Mouse (Mus musculus) stomach, embryonic 15.5 days (tissue): ENCODE results near the gene Zfp451. TPM values are rescaled to one million over a fixed set of nuclear protein-coding genes. Genes with fewer than 3 reads are reported as not detected.
A peak's percentile ranks its signal among the peaks of the same experiment; 100 is the strongest.
"Not testable (repeated sequence)": the region's sequence is repeated elsewhere in the genome, so short reads cannot be mapped to it uniquely, and the experiment has no call there.

Experiments
- ATAC-seq: fragments of 200-750 bp; cut with Nextera tagmentation; 2 replicates; pipeline ENCODE4 v1.8.0; 2017; ENCODE audit warnings: low read depth, moderate number of reproducible peaks, moderate TSS enrichment; ENCODE audit not compliant: insufficient read depth, low FRiP score
- H3K27ac ChIP-seq: fragments of 300-500 bp; sonication (generic); 2 replicates; pipeline ENCODE4 v1.5.1; 2015; ENCODE audit warnings: mild to moderate bottlenecking, inconsistent platforms
- H3K27me3 ChIP-seq: fragments of 300-500 bp; sonication (generic); replicated peaks from 2 replicates; pipeline ENCODE4 v1.6.1; 2015; ENCODE audit warnings: inconsistent platforms
- H3K36me3 ChIP-seq: fragments of 300-500 bp; sonication (generic); 2 replicates; pipeline ENCODE4 v1.6.1; 2015; ENCODE audit warnings: inconsistent platforms
- H3K4me1 ChIP-seq: fragments of 300-500 bp; sonication (generic); 2 replicates; pipeline ENCODE4 v1.6.1; 2015; ENCODE audit warnings: inconsistent platforms
- H3K4me2 ChIP-seq: fragments of 300-500 bp; sonication (generic); 2 replicates; pipeline ENCODE4 v1.6.1; 2015; ENCODE audit warnings: mild to moderate bottlenecking, inconsistent platforms
- H3K4me3 ChIP-seq: fragments of 300-500 bp; sonication (generic); replicated peaks from 2 replicates; pipeline ENCODE4 v1.5.1; 2015; ENCODE audit warnings: inconsistent platforms
- H3K9ac ChIP-seq: fragments of 300-500 bp; sonication (generic); 2 replicates; pipeline ENCODE4 v1.6.1; 2015; ENCODE audit warnings: inconsistent platforms
- H3K9me3 ChIP-seq: fragments of 300-500 bp; sonication (generic); 2 replicates; pipeline ENCODE4 v1.6.1; 2016; ENCODE audit warnings: inconsistent platforms
- WGBS: fragments of 180-500 bp; shearing (Covaris S2); methylation state at CpG from one replicate; pipeline ENCODE4 v1.1.7; 2015; 5-methylcytosine and 5-hydroxymethylcytosine counted together
- polyA plus RNA-seq: library from polyadenylated mRNA; unstranded; fragments of >200 nt; fragmentation: Nextera tagmentation; extraction: Ambion mirVana; gene quantifications from 2 replicates; pipeline ENCODE4 v1.2.1, GENCODE M21; 2015

Zfp451 gene
- 20.2 and 21.0 TPM in 2 replicates for polyA plus RNA-seq

DNA sequence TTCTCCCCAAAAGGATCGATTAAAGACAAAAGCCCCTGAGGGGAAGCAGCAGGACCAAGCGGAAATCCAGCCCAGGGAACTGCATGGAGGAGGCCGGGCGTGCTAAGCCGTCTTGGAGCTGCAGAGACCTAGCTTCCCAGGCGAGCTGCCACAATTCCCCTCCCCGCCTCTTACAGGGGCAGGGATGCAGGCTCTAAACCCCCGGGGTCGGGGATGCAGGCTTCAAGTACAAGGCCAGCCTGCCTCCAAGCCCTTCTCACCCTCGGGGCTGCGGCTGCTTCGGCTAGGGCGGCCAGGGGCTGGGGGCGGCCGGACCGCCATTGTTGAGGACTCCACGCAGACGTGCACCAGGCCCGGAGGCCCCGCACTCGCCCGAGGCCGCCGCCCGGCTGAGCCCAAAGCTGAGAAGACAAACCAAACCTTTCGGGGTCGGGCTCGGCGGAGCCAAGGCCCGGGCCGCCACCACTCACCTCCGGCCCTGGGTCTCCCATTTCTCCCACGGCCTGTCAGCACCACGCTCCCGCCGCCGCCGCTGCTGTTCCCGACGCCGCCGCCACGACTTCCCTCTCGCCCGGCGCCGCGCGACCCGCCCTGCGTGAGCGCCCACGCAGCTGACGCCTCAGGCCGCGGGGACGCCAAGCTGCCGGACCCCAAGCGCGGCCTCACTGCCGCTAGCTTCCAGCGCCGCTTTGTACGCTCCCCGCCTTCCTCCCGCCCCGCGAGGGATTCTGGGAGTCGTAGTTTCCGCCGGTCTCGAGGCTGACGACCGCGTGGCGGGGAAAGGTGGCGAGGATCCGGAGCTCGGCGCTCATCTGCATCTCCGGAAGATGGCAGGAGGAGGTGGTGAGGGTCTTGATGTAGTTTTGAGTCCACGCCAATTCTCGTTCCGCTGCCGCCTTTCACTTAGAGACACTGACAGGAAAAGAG, at the start of gene Zfp451:
TSS of gene Zfp451 (minus strand) at position 728 of the 927 bp plus-strand sequence.
- Histone ChIP-seq H3K9ac (peak within 1 kb of the TSS; percentile 82), H3K4me2 (peak within 1 kb of the TSS; percentile 56), H3K36me3 (peaks cover 7% of the 10 kb centered on the region; the same call in 1 of the 2 replicates), H3K27me3 (no peaks in the 10 kb centered on the region), H3K4me3 (peak within 1 kb of the TSS; percentile 96), H3K4me1 (peaks cover 14% of the 10 kb centered on the region), H3K9me3 (no peaks in the 10 kb centered on the region), H3K27ac (peak within 1 kb of the TSS; percentile 92)
- under 1% methylated on average over 83 of the region's 85 CpGs for WGBS
- peak; percentile 91 for ATAC-seq

DNA sequence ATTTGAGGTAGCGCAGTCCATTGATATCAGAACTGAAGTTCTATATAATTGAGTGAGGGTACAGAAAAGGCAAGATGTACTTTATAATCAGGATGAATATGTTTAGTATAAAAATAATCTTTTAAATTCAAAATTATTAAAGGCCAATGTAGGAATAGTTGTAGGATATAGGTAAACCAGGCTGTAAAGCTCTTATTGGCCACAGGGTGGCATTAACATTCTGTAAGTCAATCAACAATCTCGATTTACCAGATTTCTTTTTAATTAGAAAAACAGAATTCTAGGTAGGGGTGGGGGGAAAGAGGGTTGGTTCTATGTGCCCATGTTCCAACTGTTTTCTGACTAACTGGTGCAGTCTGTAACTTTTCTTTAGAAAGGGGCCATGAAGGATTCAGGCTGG, 32.4 kb upstream of the Zfp451 start:
- Histone ChIP-seq H3K9me3 (no peaks in the 10 kb centered on the region), H3K36me3 (no peaks in the 10 kb centered on the region), H3K27me3 (no peaks in the 10 kb centered on the region), H3K4me3 (no peak overlapping the region), H3K27ac (no peak overlapping the region), H3K4me2 (no peak overlapping the region), H3K4me1 (no peaks in the 10 kb centered on the region), H3K9ac (no peak overlapping the region)
- no peak for ATAC-seq
- 94% methylated on average over 2 of the region's 2 CpGs for WGBS

DNA sequence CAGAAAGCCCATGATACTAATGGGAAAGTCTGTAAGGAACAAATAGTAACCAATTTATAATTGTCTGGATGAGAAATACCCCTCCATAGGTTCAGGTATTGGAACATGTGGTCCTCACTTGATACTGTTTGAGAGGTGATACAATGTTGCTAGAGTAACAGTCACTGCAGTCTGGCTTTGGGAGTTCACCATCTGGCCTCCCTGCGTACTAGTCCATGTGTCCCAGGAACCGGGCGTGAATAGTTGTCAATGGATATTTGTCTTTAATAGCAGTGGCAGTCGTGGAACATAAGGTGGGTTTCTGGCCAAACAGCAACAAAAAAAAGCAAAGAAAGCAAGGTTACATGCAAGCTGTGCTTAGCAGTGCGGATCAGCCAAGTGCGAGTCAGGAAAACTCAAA, 29.4 kb upstream of the Zfp451 start:
- H3K27me3 ChIP-seq: no peaks in the 10 kb centered on the region
- H3K9ac ChIP-seq: no peak overlapping the region
- H3K27ac ChIP-seq: no peak overlapping the region
- no peak overlapping the region for H3K4me2 ChIP-seq
- H3K4me3 ChIP-seq: no peak overlapping the region
- 80% methylated on average over 6 of the region's 6 CpGs for WGBS
- no peak for ATAC-seq
- H3K4me1 ChIP-seq: no peaks in the 10 kb centered on the region
- H3K36me3 ChIP-seq: no peaks in the 10 kb centered on the region
- no peaks in the 10 kb centered on the region for H3K9me3 ChIP-seq

DNA sequence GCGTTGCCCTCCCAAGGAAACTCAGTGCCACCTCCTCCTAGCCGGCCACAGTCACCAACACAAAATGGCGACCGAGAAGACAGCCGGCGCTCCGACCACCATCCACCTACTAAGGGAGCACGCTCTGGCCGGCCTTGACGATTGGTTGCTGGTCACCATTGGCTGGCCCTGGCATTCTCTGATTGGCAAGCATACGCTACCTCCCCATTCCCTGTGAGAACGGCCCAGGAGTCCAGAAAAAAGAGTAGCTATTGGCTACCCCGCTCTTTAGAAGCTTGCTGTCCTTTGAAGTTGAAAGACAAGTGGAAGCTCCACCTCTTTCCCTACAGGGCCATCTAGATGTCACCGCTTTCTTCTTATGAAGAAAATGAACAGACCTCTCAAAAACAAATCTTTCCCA, 24.6 kb upstream of the Zfp451 start:
- H3K27me3 ChIP-seq, H3K27ac ChIP-seq, H3K9me3 ChIP-seq, H3K4me2 ChIP-seq, H3K4me1 ChIP-seq, ATAC-seq, H3K9ac ChIP-seq, H3K36me3 ChIP-seq, H3K4me3 ChIP-seq: not testable (repeated sequence)
- WGBS: 89% methylated on average over 14 of the region's 14 CpGs

DNA sequence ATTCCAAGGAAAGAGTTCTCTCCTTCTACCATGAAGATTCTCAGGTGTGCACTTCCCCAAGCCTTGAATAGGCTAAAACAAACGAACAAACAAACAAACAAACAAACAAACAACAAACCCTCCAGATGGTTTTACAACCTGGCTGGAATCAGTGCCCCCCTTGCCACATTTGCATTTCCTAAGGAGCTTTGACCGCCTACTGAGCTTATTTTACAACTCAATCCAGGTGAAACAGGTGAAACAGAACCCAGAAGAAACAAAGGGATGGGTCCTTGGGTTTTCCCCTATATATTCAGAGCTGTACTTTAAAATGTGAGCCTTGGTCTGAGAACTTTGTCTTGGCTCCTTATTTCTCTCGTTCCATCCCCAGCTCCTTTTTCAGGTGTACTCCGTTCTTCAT, 16.2 kb upstream of the Zfp451 start:
- H3K4me2 ChIP-seq: no peak overlapping the region
- no peaks in the 10 kb centered on the region for H3K27me3 ChIP-seq
- no peaks in the 10 kb centered on the region for H3K9me3 ChIP-seq
- H3K9ac ChIP-seq: no peak overlapping the region
- 64% methylated on average over 4 of the region's 4 CpGs for WGBS
- no peak overlapping the region for H3K4me3 ChIP-seq
- no peak overlapping the region for H3K27ac ChIP-seq
- no peaks in the 10 kb centered on the region for H3K36me3 ChIP-seq
- no peaks in the 10 kb centered on the region for H3K4me1 ChIP-seq
- no peak for ATAC-seq

DNA sequence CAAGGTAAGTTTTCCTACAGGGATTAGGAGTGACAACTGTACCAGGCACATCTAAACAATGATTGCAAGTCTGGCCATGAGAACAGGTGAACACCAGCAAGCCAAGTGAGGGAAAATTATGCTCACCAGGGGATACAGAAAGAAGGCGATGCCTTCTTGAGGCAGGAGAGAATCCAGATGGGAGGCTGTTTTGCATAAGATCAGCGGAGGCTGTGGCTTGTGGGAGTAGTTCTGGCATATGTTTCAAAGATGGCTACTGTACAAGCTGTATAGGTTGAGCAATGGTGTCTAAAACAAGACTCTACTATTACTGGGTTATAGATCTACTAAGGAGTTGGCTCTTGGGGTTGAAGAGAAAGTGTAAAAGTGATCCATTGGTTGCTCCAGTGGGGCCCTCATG, 3.5 kb upstream of the Zfp451 start:
- H3K4me1 ChIP-seq: peaks cover 10% of the 10 kb centered on the region
- no peak for ATAC-seq
- WGBS: 87% methylated on average over 2 of the region's 2 CpGs
- H3K9me3 ChIP-seq: no peaks in the 10 kb centered on the region
- no peaks in the 10 kb centered on the region for H3K36me3 ChIP-seq
- H3K4me2 ChIP-seq: no peak overlapping the region
- no peak overlapping the region for H3K4me3 ChIP-seq
- H3K9ac ChIP-seq: no peak overlapping the region
- H3K27me3 ChIP-seq: no peaks in the 10 kb centered on the region
- H3K27ac ChIP-seq: no peak overlapping the region

DNA sequence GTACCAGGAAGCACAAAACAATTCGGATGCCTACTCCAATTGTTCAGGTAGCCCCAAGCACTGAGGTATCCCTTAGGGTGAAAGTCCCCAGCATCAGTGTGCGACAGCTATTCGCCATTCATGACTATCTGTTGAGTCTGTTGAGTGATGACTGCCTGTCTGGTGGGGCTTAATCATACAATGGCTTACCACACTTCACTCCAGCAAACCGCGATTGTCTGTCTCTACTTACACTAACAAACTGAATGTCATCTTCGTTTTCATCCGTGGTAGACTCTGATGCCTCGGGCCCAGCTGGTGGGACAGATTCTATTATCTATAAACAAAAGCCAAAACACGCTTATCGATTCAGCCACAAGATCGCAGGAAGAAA, 914 bp downstream of the Zfp451 start:
- ATAC-seq: no peak

DNA sequence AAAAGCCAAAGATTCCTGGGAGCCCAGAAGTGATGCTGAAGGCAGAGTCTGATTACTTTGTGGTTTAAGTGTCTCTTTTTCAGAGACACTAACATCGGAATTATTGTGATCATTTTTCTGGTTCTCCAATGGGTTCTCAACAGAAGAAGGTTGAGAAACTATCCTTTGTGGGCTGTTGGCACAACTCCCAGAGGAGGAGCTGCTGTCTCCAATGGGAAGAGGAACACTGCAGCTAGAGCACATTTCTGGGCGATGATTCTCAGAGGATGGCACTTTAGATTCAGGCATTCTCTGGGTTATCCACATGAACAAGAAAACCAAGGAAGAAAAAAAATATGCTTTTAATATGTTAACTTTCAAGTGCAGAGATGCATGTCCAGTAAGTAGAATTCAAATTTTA, 11.1 kb downstream of the Zfp451 start:
- Histone ChIP-seq H3K36me3 (peaks cover 31% of the 10 kb centered on the region), H3K4me2 (no peak overlapping the region), H3K27ac (no peak overlapping the region), H3K9ac (no peak overlapping the region), H3K9me3 (no peaks in the 10 kb centered on the region), H3K4me1 (no peaks in the 10 kb centered on the region), H3K27me3 (no peaks in the 10 kb centered on the region), H3K4me3 (no peak overlapping the region)
- WGBS: 98% methylated on average over 2 of the region's 2 CpGs
- ATAC-seq: no peak

More for the DNA sequence above, 914 bp downstream of the Zfp451 start:
- H3K9ac ChIP-seq: peak overlapping the region; percentile 82
- peaks cover 14% of the 10 kb centered on the region for H3K4me1 ChIP-seq
- H3K9me3 ChIP-seq: no peaks in the 10 kb centered on the region
- peak overlapping the region; percentile 96 for H3K4me3 ChIP-seq
- 8% methylated on average over 11 of the region's 11 CpGs for WGBS
- H3K27ac ChIP-seq: peak overlapping the region; percentile 92
- peak overlapping the region; percentile 56 for H3K4me2 ChIP-seq
- H3K36me3 ChIP-seq: peaks cover 11% of the 10 kb centered on the region; the same call in 1 of the 2 replicates
- no peaks in the 10 kb centered on the region for H3K27me3 ChIP-seq

DNA sequence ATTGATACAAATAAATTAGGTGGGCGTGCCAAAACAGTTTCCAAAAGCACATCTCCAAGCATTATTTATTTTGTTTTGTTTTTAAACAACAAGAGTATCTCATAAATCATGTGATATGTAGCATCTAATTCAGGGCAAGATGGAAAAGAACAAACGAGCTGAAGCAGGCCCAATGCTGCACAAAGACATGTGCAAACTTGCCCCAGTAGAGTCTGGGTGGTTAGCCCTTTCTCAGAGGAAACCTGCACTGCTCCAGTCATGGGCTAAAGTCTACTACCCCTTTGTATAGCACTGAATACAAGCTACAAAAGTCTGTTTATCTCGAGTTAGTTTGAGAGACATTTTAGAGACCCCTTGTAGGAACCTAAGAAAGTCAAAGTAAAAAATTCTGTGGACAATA, 14.8 kb downstream of the Zfp451 start:
- Histone ChIP-seq H3K9ac (no peak overlapping the region), H3K4me3 (no peak overlapping the region), H3K9me3 (no peaks in the 10 kb centered on the region), H3K27ac (no peak overlapping the region), H3K4me1 (no peaks in the 10 kb centered on the region), H3K27me3 (no peaks in the 10 kb centered on the region), H3K36me3 (peaks cover 29% of the 10 kb centered on the region), H3K4me2 (no peak overlapping the region)
- ATAC-seq: no peak
- 66% methylated on average over 3 of the region's 3 CpGs for WGBS

DNA sequence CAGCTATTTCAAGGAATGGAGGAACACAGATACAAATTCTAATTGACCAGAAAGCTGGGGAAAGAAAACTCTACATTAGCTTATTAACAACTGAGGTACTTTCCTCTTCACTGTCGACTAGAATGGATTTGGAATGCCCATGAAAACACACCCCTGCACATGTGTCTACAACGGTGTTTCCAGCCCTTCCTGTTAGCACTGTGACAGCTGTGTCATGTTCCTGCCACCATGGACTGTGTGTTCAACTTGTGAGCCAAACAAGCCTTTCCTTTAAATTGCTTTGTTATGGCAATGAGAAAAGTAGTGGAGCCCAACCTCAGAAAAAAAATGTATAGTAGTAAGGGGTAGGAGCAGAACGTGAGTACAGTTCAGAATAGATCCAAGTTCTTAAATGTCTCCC, 25.9 kb downstream of the Zfp451 start:
- Histone ChIP-seq H3K36me3 (no peaks in the 10 kb centered on the region), H3K4me3 (no peak overlapping the region), H3K27ac (no peak overlapping the region), H3K27me3 (no peaks in the 10 kb centered on the region), H3K9ac (no peak overlapping the region), H3K4me1 (peaks cover under 1% of the 10 kb centered on the region; the same call in 1 of the 2 replicates), H3K4me2 (no peak overlapping the region), H3K9me3 (no peaks in the 10 kb centered on the region)
- no peak for ATAC-seq
- 33% methylated on average over 3 of the region's 3 CpGs for WGBS

DNA sequence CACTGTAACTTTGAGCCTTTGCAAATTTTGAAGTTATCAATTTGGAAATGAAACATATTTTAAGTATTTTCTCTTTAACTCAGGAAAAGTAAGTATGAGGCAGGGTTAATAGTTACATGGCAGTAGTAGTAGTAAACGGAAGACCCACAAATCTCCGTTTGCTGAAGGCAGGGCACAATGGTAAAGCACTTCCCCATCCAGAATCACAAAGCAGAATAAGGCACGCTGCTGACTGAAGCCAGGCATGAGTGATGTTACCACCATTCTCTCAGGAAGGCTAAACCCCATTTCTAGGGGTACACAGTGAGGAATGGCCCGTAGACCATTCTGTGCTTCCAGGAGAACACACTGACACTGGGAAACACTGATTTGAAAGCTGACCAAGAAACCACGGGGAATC, 26.3 kb downstream of the Zfp451 start:
- no peaks in the 10 kb centered on the region for H3K36me3 ChIP-seq

DNA sequence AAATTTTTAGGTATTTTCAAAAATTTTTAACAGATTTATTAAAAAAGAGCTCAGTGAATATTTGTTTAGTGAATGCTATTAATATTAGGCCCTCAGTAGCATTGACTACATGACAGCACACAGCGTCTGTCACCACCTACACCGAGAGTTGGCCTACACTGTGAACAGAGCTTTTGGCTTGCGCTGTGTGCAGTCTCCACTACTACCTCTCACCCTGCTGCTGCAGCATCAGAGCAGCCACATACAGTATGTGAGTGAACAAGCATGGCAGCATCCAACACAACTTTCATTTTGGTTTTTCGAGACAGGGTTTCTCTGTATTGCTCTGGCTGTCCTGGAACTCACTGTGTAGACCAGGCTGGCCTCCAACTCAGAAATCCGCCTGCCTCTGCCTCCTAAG, 29.8 kb downstream of the Zfp451 start:
- H3K9ac ChIP-seq: no peak overlapping the region
- H3K27ac ChIP-seq: no peak overlapping the region
- H3K27me3 ChIP-seq: no peaks in the 10 kb centered on the region
- H3K36me3 ChIP-seq: no peaks in the 10 kb centered on the region
- H3K4me1 ChIP-seq: no peaks in the 10 kb centered on the region
- H3K4me3 ChIP-seq: no peak overlapping the region
- WGBS: 91% methylated on average over 5 of the region's 5 CpGs
- H3K9me3 ChIP-seq: no peaks in the 10 kb centered on the region
- no peak overlapping the region for H3K4me2 ChIP-seq
- ATAC-seq: no peak

More for the DNA sequence above, 26.3 kb downstream of the Zfp451 start:
- H3K9me3 ChIP-seq: no peaks in the 10 kb centered on the region
- no peaks in the 10 kb centered on the region for H3K4me1 ChIP-seq
- no peak overlapping the region for H3K27ac ChIP-seq
- no peak overlapping the region for H3K4me3 ChIP-seq
- no peak overlapping the region for H3K4me2 ChIP-seq
- WGBS: 66% methylated on average over 5 of the region's 5 CpGs
- H3K9ac ChIP-seq: no peak overlapping the region
- no peak for ATAC-seq
- no peaks in the 10 kb centered on the region for H3K27me3 ChIP-seq
